Mouse (Mus musculus): Measurements from ENCODE around the gene Znrf1.

Gene Znrf1

GRCm38 (mm10) chr8:111626933-111627332 is 91.0 kb downstream of the Znrf1 start:
- no peak for DNase-seq (ENCODE audit: extremely low read depth, insufficient read length, low spot score)

GRCm38 (mm10) chr8:111627923-111628322 is 92.0 kb downstream of the Znrf1 start:
- no peak for DNase-seq (ENCODE audit: extremely low read depth, insufficient read length, low spot score)

GRCm38 (mm10) chr8:111628401-111628800 is 92.5 kb downstream of the Znrf1 start:
- no peak for DNase-seq (ENCODE audit: extremely low read depth, insufficient read length, low spot score)

- no peak for DNase-seq (ENCODE audit: extremely low read depth, insufficient read length, low spot score)
Measured at GRCm38 (mm10) chr8:111628894-111629501, 93.1 kb downstream of the Znrf1 start.

- DNase-seq (ENCODE audit: extremely low read depth, insufficient read length, low spot score), result no peak
Measured at GRCm38 (mm10) chr8:111630105-111630521, 94.2 kb downstream of the Znrf1 start, which contains the start of gene Ldhd. Gene Ldhd (minus strand): TSS chr8:111630374.

- no peak for DNase-seq (ENCODE audit: extremely low read depth, insufficient read length, low spot score)
Measured at GRCm38 (mm10) chr8:111631589-111631988, 95.7 kb downstream of the Znrf1 start.

- no peak for DNase-seq (ENCODE audit: extremely low read depth, insufficient read length, low spot score)
Measured at GRCm38 (mm10) chr8:111632976-111633375, 97.1 kb downstream of the Znrf1 start.

GRCm38 (mm10) chr8:111638086-111638485 is 102.2 kb downstream of the Znrf1 start:
- peak; percentile 26 for DNase-seq (ENCODE audit: extremely low read depth, insufficient read length, low spot score)

GRCm38 (mm10) chr8:111641064-111641463 is 105.2 kb downstream of the Znrf1 start:
- no peak for DNase-seq (ENCODE audit: extremely low read depth, insufficient read length, low spot score)

GRCm38 (mm10) chr8:111642496-111642895 is 106.6 kb downstream of the Znrf1 start:
- DNase-seq (ENCODE audit: extremely low read depth, insufficient read length, low spot score), result peak; percentile 28

- DNase-seq (ENCODE audit: extremely low read depth, insufficient read length, low spot score), result no peak
Measured at GRCm38 (mm10) chr8:111642939-111643263, 107.0 kb downstream of the Znrf1 start.

- peak; percentile 95 for DNase-seq (ENCODE audit: extremely low read depth, insufficient read length, low spot score)
Measured at GRCm38 (mm10) chr8:111643264-111644141, 107.6 kb downstream of the Znrf1 start, which contains the start of gene Zfp1. Gene Zfp1 (plus strand): TSS chr8:111643401.

- peak; percentile 26 for DNase-seq (ENCODE audit: extremely low read depth, insufficient read length, low spot score)
Measured at GRCm38 (mm10) chr8:111644286-111645051, 108.6 kb downstream of the Znrf1 start.

- DNase-seq (ENCODE audit: extremely low read depth, insufficient read length, low spot score), result no peak
Measured at GRCm38 (mm10) chr8:111645715-111646114, 109.8 kb downstream of the Znrf1 start.

GRCm38 (mm10) chr8:111648834-111649233 is 112.9 kb downstream of the Znrf1 start:
- DNase-seq (ENCODE audit: extremely low read depth, insufficient read length, low spot score), result no peak

- no peak for DNase-seq (ENCODE audit: extremely low read depth, insufficient read length, low spot score)
Measured at GRCm38 (mm10) chr8:111650651-111651050, 114.8 kb downstream of the Znrf1 start.

GRCm38 (mm10) chr8:111653524-111653923 is 117.6 kb downstream of the Znrf1 start:
- DNase-seq (ENCODE audit: extremely low read depth, insufficient read length, low spot score), result no peak

GRCm38 (mm10) chr8:111657312-111657854 is 121.5 kb downstream of the Znrf1 start:
- no peak for DNase-seq (ENCODE audit: extremely low read depth, insufficient read length, low spot score)

GRCm38 (mm10) chr8:111658819-111659423 is 123.0 kb downstream of the Znrf1 start:
- DNase-seq (ENCODE audit: extremely low read depth, insufficient read length, low spot score), result peak; percentile 49

GRCm38 (mm10) chr8:111662473-111662872 is 126.6 kb downstream of the Znrf1 start:
- DNase-seq (ENCODE audit: extremely low read depth, insufficient read length, low spot score), result peak; percentile 24
